Mouse (Mus musculus) small intestine, adult 2 months (tissue): ENCODE measurements around the gene Resp18. TPM values are rescaled to one million over a fixed set of nuclear protein-coding genes. Genes with fewer than 3 reads are reported as not detected.
"Not testable (repeated sequence)": the region's sequence is repeated elsewhere in the genome, so short reads cannot be mapped to it uniquely, and the experiment has no call there.

Source experiments
- H3K27ac ChIP-seq: fragments of 200-500 bp; 2 replicates; pipeline ENCODE4 v1.5.1; 2012; ENCODE audit warnings: low read depth, low read length, control low read depth, inconsistent platforms; ENCODE audit not compliant: insufficient read depth
- H3K27me3 ChIP-seq: fragments of 200-500 bp; 2 replicates; pipeline ENCODE4 v1.6.1; 2012; ENCODE audit warnings: mild to moderate bottlenecking, moderate library complexity, low read length, inconsistent platforms; ENCODE audit not compliant: control insufficient read depth, insufficient read depth
- H3K36me3 ChIP-seq: fragments of 200-500 bp; 2 replicates; pipeline ENCODE4 v1.6.1; 2012; ENCODE audit warnings: mild to moderate bottlenecking, low read length, control low read depth, inconsistent platforms; ENCODE audit not compliant: control insufficient read depth, insufficient read depth
- H3K4me1 ChIP-seq: fragments of 200-500 bp; 2 replicates; pipeline ENCODE4 v1.6.1; 2012; ENCODE audit warnings: low read length, inconsistent platforms, mixed read lengths; ENCODE audit not compliant: control insufficient read depth, insufficient read depth, insufficient read length
- H3K4me3 ChIP-seq: fragments of 200-500 bp; 2 replicates; pipeline ENCODE4 v1.5.1; 2012; ENCODE audit warnings: low read depth, mild to moderate bottlenecking, control low read depth, inconsistent platforms, low read length, moderate library complexity
- CTCF ChIP-seq: fragments of 200-500 bp; IDR thresholded peaks from 2 replicates; pipeline ENCODE4 v1.5.1; 2012; ENCODE audit warnings: low read depth, mild to moderate bottlenecking, control low read depth, inconsistent platforms, low read length, moderate library complexity, mixed read lengths; ENCODE audit not compliant: insufficient replicate concordance, insufficient read length; ENCODE audit errors: extremely low read depth
- POLR2A ChIP-seq: fragments of 200-500 bp; IDR thresholded peaks from 2 replicates; pipeline ENCODE4 v1.6.1; 2012; ENCODE audit warnings: low read depth, mild to moderate bottlenecking, control low read depth, inconsistent platforms, low read length, moderate library complexity
- WGBS: fragments of 180-500 bp; shearing (Covaris S2); methylation state at CpG from one replicate; pipeline ENCODE4 v1.1.7; 2018; 5-methylcytosine and 5-hydroxymethylcytosine counted together
- polyA plus RNA-seq: library from polyadenylated mRNA; depleted of rRNA; stranded (reverse); fragments of >200 nt; gene quantifications from 2 replicates; pipeline ENCODE4 v1.2.3, GENCODE M21; 2012

Resp18 gene
- polyA plus RNA-seq, 1 experiment = 6.2 TPM

DNA sequence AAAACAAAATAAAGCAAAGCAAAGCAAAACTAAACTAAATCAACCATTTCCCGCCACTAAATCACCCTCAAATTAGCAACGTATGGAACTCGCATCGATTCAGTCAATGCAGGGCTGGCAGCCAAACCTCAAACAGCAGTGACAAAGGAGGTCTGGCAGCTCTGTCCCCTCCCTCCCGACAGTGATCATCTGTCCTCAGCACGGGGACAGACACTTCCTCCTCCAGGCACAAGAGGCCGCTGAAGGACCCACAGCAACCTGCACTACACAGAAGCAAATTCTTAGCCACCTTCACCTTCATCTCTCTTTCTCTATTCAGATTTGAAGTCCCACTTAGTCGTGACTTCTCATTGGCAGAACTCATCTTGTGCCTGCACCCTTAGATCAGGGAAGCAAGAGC lies 43.6 kb downstream of the Resp18 start:
- no peaks in the 10 kb centered on the region for H3K27me3 ChIP-seq
- under 1% methylated on average over 8 of the region's 8 CpGs for WGBS
- H3K36me3 ChIP-seq = peaks cover 4% of the 10 kb centered on the region
- H3K27ac ChIP-seq = no peak overlapping the region
- no peak overlapping the region for H3K4me3 ChIP-seq
- peaks cover 8% of the 10 kb centered on the region; the same call in 1 of the 2 replicates for H3K4me1 ChIP-seq
- TF ChIP-seq CTCF = peak; percentile 65; the same call in 1 of the 2 replicates
- no peak for TF ChIP-seq POLR2A

DNA sequence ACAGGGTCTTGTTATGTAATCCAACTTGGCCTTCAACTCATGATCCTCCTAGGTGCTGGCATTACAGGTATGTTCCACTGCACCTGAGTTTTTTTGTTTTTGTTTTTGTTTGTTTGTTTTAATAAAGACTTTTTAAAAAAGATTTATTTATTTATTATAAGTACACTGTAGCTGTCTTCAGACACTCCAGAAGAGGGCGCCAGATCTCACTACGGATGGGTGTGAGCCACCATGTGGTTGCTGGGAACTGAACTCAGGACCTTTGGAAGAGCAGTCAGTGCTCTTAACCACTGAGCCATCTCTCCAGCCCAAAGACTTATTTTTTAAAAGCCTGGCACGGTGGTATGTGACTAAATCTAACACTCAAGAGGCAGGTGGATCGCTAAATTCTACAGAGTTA lies 45.7 kb downstream of the Resp18 start:
- 79% methylated on average over 4 of the region's 4 CpGs for WGBS

DNA sequence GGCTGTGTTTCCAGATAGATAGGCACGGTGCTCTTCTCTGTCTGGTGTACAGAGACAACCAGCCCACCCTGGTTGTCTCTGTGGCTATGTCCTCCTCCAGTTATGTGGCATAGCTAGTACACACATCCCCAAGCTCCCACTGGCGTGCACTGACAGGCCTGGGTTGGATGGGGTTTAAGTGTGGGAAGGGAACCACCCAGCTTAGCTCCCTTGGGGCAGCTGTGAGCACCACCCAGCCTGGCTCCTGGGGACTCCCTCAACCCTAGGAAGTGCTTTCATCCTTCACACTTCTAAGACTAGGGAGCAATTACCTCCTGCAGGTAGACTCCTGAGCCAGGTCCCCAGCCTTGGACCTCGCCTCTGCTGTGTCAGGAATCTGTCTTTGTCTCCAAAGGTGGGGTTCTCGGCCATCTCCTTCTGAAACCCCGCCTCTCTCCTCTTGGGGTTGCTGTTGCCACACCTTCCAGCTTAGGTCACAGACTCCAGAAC lies 46.5 kb downstream of the Resp18 start, which contains the start of gene A630095N17Rik:
A630095N17Rik (minus strand) TSS at position 439 of the 489 bp plus-strand sequence.
- no peak within 1 kb of the TSS for H3K27ac ChIP-seq
- peaks cover 5% of the 10 kb centered on the region; the same call in 1 of the 2 replicates for H3K4me1 ChIP-seq
- H3K27me3 ChIP-seq = no peaks in the 10 kb centered on the region
- no peak within 1 kb of the TSS for H3K4me3 ChIP-seq
- H3K36me3 ChIP-seq = no peaks in the 10 kb centered on the region
- TF ChIP-seq CTCF (no peak), POLR2A (no peak)
- WGBS = 62% methylated on average over 5 of the region's 5 CpGs

More for the DNA sequence above, 45.7 kb downstream of the Resp18 start:
- H3K4me3 ChIP-seq, H3K36me3 ChIP-seq, H3K4me1 ChIP-seq, H3K27me3 ChIP-seq, H3K27ac ChIP-seq: not testable (repeated sequence)

DNA sequence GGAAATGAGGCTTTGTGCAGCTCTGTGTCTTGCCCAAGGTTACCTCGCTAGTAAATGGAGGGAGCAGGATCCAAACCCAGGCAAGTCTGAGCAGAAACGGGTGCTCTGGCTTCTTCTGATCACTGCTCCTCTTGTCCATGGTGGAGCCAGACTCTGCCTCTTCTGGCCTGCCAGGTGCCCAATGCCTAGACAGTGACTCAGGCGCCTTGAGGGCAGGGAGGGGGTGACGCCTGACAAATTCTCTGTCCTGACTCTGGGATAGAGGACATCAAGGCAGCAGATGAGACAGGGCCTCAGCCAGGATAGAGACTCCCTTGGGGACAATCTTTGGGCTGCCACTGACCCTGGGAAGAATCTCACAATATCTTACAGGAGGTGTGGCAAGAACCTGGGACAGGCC lies 47.0 kb downstream of the Resp18 start:
- TF ChIP-seq CTCF (no peak), POLR2A (no peak)
- Histone ChIP-seq H3K27ac (no peak overlapping the region), H3K27me3 (no peaks in the 10 kb centered on the region), H3K36me3 (no peaks in the 10 kb centered on the region), H3K4me1 (peaks cover 5% of the 10 kb centered on the region; the same call in 1 of the 2 replicates), H3K4me3 (no peak overlapping the region)
- WGBS = 81% methylated on average over 4 of the region's 4 CpGs

DNA sequence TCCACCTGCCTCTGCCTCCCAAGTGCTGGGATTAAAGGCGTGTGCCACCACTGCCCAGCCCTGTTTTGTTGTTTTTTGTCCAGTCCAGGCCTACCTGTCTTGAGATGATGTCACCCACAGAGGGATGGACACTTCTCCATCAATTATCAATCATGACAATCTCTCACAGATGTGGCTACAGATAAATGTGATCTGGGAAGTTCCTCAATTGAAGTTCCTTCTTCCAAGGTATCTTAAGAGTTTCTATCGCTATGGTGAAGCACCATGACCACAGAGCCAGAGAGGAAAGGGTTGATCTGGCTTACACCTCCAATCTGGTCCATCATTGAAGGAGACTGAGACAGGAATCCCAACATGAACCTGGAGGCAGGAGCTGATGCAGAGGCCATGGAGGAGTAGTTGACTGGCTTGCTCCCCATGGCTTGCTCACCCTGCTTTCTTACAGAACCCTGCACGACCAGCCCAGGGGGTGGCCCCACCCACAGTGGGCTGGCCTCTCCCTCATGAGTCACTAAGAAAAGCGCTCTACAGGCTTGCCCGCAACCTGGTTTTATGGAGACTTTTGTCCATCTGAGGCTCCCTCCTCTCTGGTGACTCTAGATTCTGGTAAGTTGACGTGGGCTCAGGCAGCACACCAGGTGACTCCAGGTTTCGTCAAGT lies 47.8 kb downstream of the Resp18 start:
- H3K4me3 ChIP-seq = no peak overlapping the region
- no peaks in the 10 kb centered on the region for H3K27me3 ChIP-seq
- TF ChIP-seq CTCF (no peak), POLR2A (no peak)
- peaks cover 2% of the 10 kb centered on the region; the same call in 1 of the 2 replicates for H3K4me1 ChIP-seq
- no peaks in the 10 kb centered on the region for H3K36me3 ChIP-seq
- 64% methylated on average over 7 of the region's 7 CpGs for WGBS
- H3K27ac ChIP-seq = no peak overlapping the region

DNA sequence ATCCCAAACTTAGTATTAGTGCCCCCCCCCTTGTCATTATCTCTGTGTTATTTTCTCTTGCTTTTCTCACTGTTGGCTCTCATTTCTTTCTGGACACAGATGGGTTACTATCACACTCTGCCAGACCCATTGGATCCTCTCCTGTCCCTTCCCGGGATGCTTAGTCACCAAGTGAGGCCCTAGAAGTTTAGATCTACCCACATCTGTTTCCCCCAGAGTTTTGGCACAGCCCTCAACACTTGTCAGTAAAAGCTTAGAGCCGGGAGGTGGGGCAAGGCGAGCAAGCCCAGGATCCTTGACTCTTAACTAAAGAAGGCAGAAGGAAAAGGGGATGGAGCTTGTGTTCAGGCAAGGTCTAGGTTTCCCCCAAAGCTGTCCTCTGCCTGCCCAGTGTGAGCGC lies 49.1 kb downstream of the Resp18 start:
- no peaks in the 10 kb centered on the region for H3K36me3 ChIP-seq
- H3K27me3 ChIP-seq = no peaks in the 10 kb centered on the region
- 0 out of 2 replicates have a peak, but pooled peaks cover 2% of the 10 kb centered on the region for H3K4me1 ChIP-seq
- TF ChIP-seq CTCF = no peak
- no peak for TF ChIP-seq POLR2A
- WGBS = 70% methylated on average over 4 of the region's 4 CpGs
- H3K4me3 ChIP-seq = no peak overlapping the region
- H3K27ac ChIP-seq = no peak overlapping the region

DNA sequence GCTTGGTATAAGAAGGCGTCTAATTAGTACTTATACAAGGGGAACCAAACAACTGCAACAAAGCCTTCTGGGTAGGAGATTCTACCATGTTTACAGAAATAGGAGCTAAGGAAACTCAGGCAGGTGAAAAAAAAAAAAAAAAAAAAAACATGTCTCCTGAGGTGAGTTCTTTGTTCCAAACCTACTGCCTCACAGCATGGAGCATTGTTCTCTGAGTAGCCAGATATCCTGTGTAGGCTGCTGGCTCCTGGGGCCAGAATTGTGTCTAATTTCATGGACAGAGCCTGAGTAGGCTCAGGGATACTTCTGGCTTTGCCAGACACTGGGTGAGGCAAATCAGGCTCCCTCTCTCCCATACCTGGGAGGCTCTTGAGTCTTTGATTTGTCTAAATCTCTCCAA lies 50.6 kb downstream of the Resp18 start:
- 95% methylated on average over 1 of the region's 1 CpGs for WGBS
- no peak overlapping the region for H3K4me3 ChIP-seq
- no peaks in the 10 kb centered on the region for H3K36me3 ChIP-seq
- H3K4me1 ChIP-seq = no peaks in the 10 kb centered on the region
- H3K27me3 ChIP-seq = no peaks in the 10 kb centered on the region
- TF ChIP-seq CTCF (no peak), POLR2A (no peak)
- no peak overlapping the region for H3K27ac ChIP-seq
